8 mouse cellular contexts compared by ENCODE assay signal in the genomic region with DNA sequence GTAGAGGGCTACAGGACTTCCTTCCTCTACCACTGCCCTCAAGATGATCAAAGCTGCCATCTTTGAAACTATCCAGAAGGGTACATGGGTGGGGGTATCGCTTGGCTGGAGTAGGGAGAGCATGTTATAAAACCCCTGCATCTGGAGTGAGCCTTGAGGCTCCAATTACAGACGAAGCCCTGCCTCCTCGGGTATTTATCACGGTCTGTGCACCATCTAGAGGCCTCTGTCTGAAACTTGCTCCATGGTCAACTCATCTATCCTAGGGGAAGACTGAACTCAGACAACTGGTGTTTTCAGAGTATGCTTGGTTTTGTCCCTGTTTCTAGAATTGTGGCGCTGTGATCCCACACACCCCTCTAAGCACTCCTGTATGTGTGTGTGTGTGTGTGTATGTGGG. TPM values are rescaled to one million over a fixed set of nuclear protein-coding genes. Genes with fewer than 3 reads are reported as not detected.
A peak's percentile ranks its signal among the peaks of the same experiment; 100 is the strongest.
DNase-seq lines count a peak whose midpoint lies in the region; ATAC-seq and TF ChIP-seq lines count a peak whose summit lies in the region.

No protein-coding gene starts in this region.

- H3K9me3 ChIP-seq in forebrain, embryonic 13.5 days (replicated peaks), result no peaks in the 10 kb centered on the region
- H3K9me3 ChIP-seq in forebrain, embryonic 10.5 days, result no peaks in the 10 kb centered on the region
- no peaks in the 10 kb centered on the region for H3K9me3 ChIP-seq in forebrain, postnatal 0 days (ENCODE audit: low read length)

- H3K36me3 ChIP-seq in forebrain, embryonic 13.5 days (ENCODE audit: poor library complexity, severe bottlenecking), result no peaks in the 10 kb centered on the region
- no peaks in the 10 kb centered on the region for H3K36me3 ChIP-seq in forebrain, embryonic 10.5 days (replicated peaks)
- H3K36me3 ChIP-seq in forebrain, postnatal 0 days (ENCODE audit: insufficient read depth), result no peaks in the 10 kb centered on the region

- no peak overlapping the region for H3K4me3 ChIP-seq in forebrain, embryonic 13.5 days
- H3K4me3 ChIP-seq in forebrain, embryonic 10.5 days, result no peak overlapping the region
- no peak overlapping the region for H3K4me3 ChIP-seq in forebrain, postnatal 0 days (ENCODE audit: low read depth, low read length)

- H3K27me3 ChIP-seq in forebrain, embryonic 13.5 days, result no peaks in the 10 kb centered on the region
- no peaks in the 10 kb centered on the region for H3K27me3 ChIP-seq in forebrain, embryonic 10.5 days (ENCODE audit: poor library complexity, severe bottlenecking)
- H3K27me3 ChIP-seq in forebrain, postnatal 0 days (ENCODE audit: insufficient read depth, low read length), result no peaks in the 10 kb centered on the region

- WGBS in forebrain, embryonic 13.5 days, result 56% methylated on average over 5 of the region's 5 CpGs
- 67% methylated on average over 5 of the region's 5 CpGs for WGBS in forebrain, embryonic 10.5 days
- 60% methylated on average over 5 of the region's 5 CpGs for whole genome bisulfite sequencing in forebrain, postnatal 0 days

- H3K4me2 ChIP-seq in forebrain, embryonic 13.5 days, result no peak overlapping the region
- H3K4me2 ChIP-seq in forebrain, postnatal 0 days (ENCODE audit: low read depth), result no peak overlapping the region

- no peaks in the 10 kb centered on the region for H3K4me1 ChIP-seq in forebrain, embryonic 13.5 days
- 0 out of 2 replicates have a peak, but pooled peaks cover 5% of the 10 kb centered on the region for H3K4me1 ChIP-seq in forebrain, embryonic 10.5 days
- H3K4me1 ChIP-seq in forebrain, postnatal 0 days (ENCODE audit: insufficient read depth), result no peaks in the 10 kb centered on the region

- TF ChIP-seq CTCF in forebrain, postnatal 0 days (IDR thresholded peaks at IDR 0.05; ENCODE audit: low read depth), result peak; percentile 66

- H3K9ac ChIP-seq in forebrain, embryonic 13.5 days, result no peak overlapping the region
- H3K9ac ChIP-seq in forebrain, postnatal 0 days, result no peak overlapping the region

- peak; percentile 63; the same call in 1 of the 2 replicates for ATAC-seq in forebrain, embryonic 13.5 days
- ATAC-seq in forebrain, postnatal 0 days, result peak; percentile 89

- no peak overlapping the region for H3K27ac ChIP-seq in forebrain, embryonic 13.5 days
- no peak overlapping the region for H3K27ac ChIP-seq in forebrain, embryonic 10.5 days
- no peak overlapping the region for H3K27ac ChIP-seq in forebrain, postnatal 0 days (ENCODE audit: low read depth, low read length)

- no peak for DNase-seq in forebrain, embryonic 10.5 days (ENCODE audit: extremely low spot score, low spot score)
- peak; percentile 40 for DNase-seq in Muller cell, postnatal 12 days (ENCODE audit: inconsistent ontology term)
- DNase-seq in forebrain, postnatal 0 days, result peak; percentile 63
- DNase-seq in kidney, postnatal 10 days, result peak; percentile 63
- DNase-seq in lung, postnatal 36 days, result peak; percentile 70
- no peak for DNase-seq in thymus, postnatal 4 days
- no peak for DNase-seq in c-Kit-positive CD71-positive TER-119-positive erythroid progenitor cells, embryonic 14.5 days (ENCODE audit: low spot score)

RNA-seq across cellular contexts. Expression of gene Dapl1, which starts 59.7 kb away (rescaled TPM):
- 0.45 TPM in 1 of 2 replicates, not detected in the other for polyA plus RNA-seq in forebrain, embryonic 13.5 days (2015; fragmentation: Nextera tagmentation; extraction: Ambion mirVana)
- polyA plus RNA-seq in forebrain, embryonic 10.5 days (2016; fragmentation: Nextera tagmentation; extraction: Ambion mirVana), result 1.2 and 1.9 TPM in 2 replicates
- 1.00 TPM in 1 of 2 replicates, not detected in the other for total RNA-seq in forebrain, postnatal 0 days (2014; rRNA removed)
- polyA plus RNA-seq in forebrain, postnatal 0 days (2015; fragmentation: Nextera tagmentation; extraction: Ambion mirVana), result 2.2 and 2.3 TPM in 2 replicates

Comparison
In these comparisons a context has a peak if more than half of its experiments do, and no peak if none do; other contexts are left out.
1. DNase-seq: peak in Muller cell, postnatal 12 days (single experiment), forebrain, postnatal 0 days (single experiment), kidney, postnatal 10 days (single experiment) and lung, postnatal 36 days (single experiment); none in forebrain, embryonic 10.5 days (single experiment), thymus, postnatal 4 days (single experiment) and c-Kit-positive CD71-positive TER-119-positive erythroid progenitor cells, embryonic 14.5 days (single experiment).